Mouse (Mus musculus) v-Abl transformed pro-B cells (cell line): ENCODE results near the gene Caap1.

Experiments used
- in situ Hi-C, 2 experiments: fragments of 400-800 bp; cut with MboI; formaldehyde crosslinking; loops; one replicate each; pipeline ENCODE4 v1.15.1; 2025; ENCODE audit not compliant: unreplicated experiment in 2 of 2

The Caap1 gene

GRCm38 (mm10) chr4:94556265-94557054 lies at the start of gene Caap1, which contains the start of gene Gm10306:
Gene Caap1, minus strand, starts transcription at chr4:94556796.
Gene Gm10306, plus strand, starts transcription at chr4:94556546.
- in situ Hi-C loops = no loop called here

- in situ Hi-C loops = no loop called here
Observed at GRCm38 (mm10) chr4:94605591-94605990, 49.0 kb upstream of the Caap1 start.

GRCm38 (mm10) chr4:94604452-94605019 lies 47.9 kb upstream of the Caap1 start:
- in situ Hi-C loops = no loop called here

GRCm38 (mm10) chr4:94603031-94603629 lies 46.5 kb upstream of the Caap1 start, which contains the start of gene Plaa:
Gene Plaa, minus strand, starts transcription at chr4:94603244.
- in situ Hi-C loops = no loop called here

- in situ Hi-C loops = no loop called here
Observed at GRCm38 (mm10) chr4:94602496-94603030, 46.0 kb upstream of the Caap1 start.

DNA sequence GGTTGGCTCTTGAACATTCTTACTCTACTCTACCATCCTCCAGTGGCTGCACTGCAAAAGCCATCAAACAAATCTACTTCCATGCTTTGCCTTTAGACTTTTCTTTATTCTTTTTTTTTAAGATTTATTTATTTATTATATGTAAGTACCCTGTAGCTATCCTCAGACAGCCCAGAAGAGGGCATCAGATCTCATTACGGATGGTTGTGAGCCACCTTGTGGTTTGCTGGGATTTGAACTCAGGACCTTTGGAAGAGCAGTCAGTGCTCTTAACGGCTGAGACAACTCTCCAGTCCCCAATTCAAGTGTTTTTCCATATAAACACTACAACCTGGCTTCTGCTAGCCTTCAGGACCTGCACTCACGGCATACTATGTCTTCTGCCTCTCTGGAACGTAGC lies 44.8 kb upstream of the Caap1 start:
- in situ Hi-C loops = no loop called here

DNA sequence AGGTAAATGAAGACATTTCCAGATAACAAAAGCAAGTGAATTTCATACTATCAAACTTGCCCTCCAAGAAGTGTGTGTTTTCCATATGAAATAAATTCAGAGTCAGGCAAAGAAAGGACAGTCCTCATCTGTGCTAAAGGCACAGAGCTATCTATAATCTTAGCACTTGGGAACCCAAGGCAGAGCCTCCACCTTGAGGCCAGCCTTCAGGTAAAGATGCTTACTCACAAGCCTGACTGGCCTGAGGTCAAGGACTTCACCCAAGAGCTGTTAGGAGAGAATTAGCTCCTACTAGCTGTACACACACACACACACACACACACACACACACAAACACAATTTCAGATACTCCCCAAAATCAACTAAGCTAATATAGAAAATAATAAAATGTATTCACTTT lies 36.1 kb upstream of the Caap1 start:
- in situ Hi-C loops = no loop called here

GRCm38 (mm10) chr4:94591765-94592381 lies 35.3 kb upstream of the Caap1 start:
- in situ Hi-C loops = no loop called here

DNA sequence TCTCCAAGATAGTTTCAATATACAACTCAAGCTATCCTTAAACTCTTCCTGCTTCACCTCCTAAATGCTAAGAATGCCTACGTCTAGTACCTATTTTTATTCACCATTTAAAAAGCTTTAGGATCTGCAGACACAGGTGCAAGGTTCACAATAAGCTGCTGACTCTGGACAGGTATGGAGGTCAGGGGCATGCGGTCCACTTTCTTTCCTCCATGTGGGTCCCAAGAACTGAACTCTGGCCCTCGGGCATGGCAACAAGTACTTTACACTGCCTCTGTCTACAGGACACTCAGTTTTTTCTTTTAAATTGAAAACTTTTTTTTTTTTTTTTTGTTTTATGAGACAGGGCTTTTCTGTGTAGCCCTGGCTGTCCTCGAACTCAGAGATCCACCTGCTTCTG lies 16.1 kb upstream of the Caap1 start:
- in situ Hi-C loops = no loop called here

DNA sequence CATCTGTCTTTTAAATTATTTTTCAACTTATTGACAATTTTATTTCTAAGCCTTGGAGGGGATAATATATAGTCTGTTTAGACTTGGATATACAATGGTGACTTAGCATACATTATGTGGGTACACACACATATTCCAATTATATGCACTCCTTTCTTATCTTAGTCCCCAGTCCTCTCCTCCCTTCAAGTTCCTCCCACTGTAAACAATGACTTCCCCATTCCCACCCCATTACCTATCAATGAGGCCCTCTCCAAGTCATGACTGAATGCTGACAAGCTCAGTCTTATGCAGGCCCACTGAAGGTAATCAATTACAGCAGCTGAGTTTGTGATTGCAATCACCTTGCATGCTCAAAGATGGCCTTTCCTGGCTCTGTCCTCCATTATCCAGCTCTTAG lies 7.7 kb upstream of the Caap1 start:
- in situ Hi-C loops = no loop called here

GRCm38 (mm10) chr4:94561954-94562648 lies 5.5 kb upstream of the Caap1 start:
- in situ Hi-C loops = no loop called here

GRCm38 (mm10) chr4:94560316-94560715 lies 3.7 kb upstream of the Caap1 start:
- in situ Hi-C loops = no loop called here

GRCm38 (mm10) chr4:94559266-94559665 lies 2.7 kb upstream of the Caap1 start:
- in situ Hi-C loops = no loop called here

GRCm38 (mm10) chr4:94557145-94557544 lies 549 bp upstream of the Caap1 start:
- in situ Hi-C loops = no loop called here

- in situ Hi-C loops = no loop called here
Observed at GRCm38 (mm10) chr4:94554955-94555494, 1.6 kb downstream of the Caap1 start.

- in situ Hi-C loops = no loop called here
Observed at GRCm38 (mm10) chr4:94544321-94544720, 12.3 kb downstream of the Caap1 start.

DNA sequence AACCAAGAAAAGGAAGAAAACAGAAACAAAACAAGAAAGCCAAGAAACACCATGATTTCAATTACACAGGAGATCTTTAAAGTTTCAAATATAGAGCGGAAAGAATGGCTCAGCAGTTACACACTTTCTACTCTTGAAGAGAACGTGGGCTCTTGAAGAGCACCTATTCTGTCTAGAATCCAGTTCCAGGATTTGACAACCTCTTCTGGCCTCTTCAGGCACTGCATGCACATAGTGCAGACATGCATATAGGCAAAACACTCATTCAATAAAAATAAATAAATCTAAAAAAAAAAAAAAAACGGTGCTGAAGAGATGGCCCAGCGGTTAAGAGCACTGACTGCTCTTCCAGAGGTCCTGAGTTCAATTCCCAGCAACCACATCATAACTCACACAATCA lies 13.6 kb downstream of the Caap1 start:
- in situ Hi-C loops = no loop called here

DNA sequence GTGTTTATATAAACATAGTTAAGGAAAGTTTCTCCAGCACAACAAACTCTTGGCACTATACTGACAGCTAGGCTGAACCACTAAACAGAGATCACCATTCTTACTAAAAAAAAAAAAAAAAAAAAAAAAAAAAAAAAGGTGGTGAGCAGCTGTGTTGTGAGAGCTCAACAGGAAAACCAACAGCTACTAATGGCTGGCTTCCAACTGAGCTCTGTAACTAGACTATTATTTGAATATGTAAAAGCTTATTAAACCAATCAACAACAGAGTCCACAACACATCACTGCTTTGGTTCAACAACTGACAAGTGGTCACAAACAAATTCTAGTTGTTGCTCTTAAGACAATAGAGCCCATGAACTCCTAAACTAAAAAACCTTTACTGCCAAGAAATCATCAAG lies 23.4 kb downstream of the Caap1 start:
- in situ Hi-C loops = no loop called here

- in situ Hi-C loops = no loop called here
Observed at GRCm38 (mm10) chr4:94529448-94529847, 27.1 kb downstream of the Caap1 start.

- in situ Hi-C loops = loop anchor here in 1 of 2 experiments (25.0 kb wide), 1 partner anchor 1011 kb away; no protein-coding TSS in a partner anchor
Observed at GRCm38 (mm10) chr4:94523321-94523720, 33.3 kb downstream of the Caap1 start.
